Mouse (Mus musculus) T-helper 2 cell (primary cell): ENCODE data around the gene Pdxp.

Experiments
- in situ Hi-C: fragments of 300-600 bp; cut with MboI, MseI; formaldehyde crosslinking; loops from one replicate; pipeline ENCODE4 v1.15.1; 2025; ENCODE audit warnings: high pct_unique_total_duplicates

Pdxp gene

DNA sequence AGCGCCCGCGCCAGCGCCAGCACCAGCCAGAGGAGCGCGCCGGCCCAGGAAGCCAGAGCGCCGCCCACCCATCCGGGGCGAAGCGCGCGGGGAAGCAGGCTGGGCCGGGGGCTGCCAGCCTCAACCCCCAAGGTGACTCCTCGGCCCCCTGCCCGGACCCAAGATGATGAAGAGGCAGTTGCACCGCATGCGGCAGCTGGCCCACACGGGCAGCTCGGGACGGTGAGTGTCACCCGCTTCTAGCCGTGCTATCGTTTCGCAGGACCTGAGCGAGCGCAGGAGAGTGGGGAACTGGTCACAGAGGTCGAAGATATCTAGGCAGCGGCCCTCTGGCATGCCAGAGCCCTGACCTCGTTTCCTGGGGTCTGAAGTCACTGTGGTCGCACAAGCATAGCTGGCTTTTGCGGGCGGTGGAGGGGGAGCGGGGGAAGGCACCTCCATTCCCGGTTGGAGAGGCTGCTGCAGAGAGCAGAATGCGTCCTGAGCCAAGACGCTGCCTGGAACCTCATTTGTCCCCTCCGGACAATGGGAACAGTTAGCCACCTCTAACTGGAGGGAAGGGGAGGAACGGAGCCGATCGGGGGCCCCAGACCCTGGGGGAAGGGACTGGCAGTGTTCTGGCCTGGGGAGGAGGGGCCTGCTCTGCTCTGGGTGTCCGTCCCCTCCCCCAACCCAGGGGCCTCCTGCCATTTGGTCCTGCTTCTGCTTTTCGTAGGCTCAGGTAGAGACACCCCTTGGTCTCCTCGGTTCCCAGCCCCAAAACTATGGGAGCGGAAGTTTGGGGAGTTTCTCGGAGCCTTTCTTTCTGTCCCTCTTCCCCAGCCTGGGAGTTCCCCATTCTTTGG is 13.8 kb upstream of the Pdxp start, which contains the start of gene Sh3bp1:
TSS of gene Sh3bp1 (plus strand) at position 29 of the 845 bp plus-strand sequence.
- in situ Hi-C loops = no loop called here

DNA sequence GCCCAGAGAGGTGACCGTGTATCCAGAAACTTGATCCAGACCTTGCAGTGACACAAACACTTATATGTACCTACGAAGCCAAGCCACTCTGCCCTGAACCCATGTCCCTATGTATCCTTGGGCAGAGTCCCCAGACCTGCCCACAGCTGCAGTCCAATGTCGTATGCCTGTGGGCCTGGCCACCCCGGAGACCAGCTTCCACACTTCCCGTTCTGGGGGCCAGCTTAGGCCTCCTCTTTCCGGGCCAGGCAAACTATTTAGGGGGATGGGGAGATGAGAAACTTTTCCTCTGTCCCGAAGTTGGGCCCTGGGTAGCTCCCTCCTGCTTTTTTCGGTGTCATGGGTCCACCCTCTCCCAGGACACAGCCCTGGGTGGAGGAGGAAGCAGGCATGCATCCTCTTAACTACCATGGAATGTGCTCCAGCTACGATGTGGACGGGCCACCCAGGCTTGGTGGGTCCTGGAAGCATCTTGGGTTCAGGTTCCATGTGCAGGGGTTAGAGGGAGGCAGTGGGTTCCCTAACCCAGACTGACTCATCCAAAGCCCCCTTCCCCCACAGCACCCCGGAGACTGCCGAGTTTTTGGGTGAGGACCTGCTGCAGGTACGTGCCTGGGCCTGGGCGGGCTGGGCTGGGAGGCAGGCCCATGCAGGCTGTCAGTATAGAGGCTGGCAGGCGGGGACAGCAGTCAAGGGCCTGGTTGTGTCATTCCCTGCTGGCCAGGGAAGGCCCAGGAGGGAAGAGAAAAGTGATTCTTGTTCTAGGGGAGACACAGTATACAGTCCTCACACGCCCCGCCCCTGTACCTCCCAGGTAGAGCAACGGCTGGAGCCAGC is 12.9 kb upstream of the Pdxp start:
- in situ Hi-C loops = no loop called here

DNA sequence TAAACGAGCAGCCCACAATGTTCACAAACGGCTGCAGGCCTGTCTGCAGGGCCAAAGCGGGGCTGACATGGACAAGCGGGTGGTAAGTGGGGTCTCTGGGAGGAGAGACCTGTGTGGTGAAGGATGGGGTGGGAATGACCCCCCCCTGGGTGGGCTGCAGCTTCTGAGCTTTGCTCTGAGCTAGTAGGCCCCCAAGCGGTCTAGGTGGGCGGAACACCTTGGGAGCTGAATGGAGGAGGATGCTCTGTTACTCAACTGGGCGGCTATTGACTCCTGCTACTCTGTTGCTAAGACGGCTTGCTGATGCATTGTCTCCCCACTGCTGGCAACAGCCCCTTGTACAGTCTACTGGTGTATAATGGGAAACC is 12.3 kb upstream of the Pdxp start:
- in situ Hi-C loops = no loop called here

DNA sequence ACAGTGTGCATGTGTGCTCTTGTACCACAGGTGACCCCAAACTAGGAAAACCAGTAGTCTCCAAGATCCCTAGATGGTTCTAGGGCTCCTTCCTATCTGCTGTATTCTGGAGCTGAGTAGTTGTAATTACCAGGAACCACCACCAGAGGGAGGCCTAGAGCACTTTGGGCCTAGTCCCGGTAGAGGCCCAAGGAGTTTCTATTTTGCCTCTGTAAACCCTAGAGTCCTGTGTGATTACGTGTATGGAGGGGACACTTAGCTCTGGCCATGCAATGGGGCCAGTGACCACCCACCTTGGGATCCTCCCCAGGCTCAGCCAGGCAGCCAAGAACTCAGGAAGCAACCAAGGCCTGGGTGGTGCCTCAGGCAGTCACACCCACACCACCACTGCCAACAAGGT is 10.5 kb upstream of the Pdxp start:
- in situ Hi-C loops = no loop called here

DNA sequence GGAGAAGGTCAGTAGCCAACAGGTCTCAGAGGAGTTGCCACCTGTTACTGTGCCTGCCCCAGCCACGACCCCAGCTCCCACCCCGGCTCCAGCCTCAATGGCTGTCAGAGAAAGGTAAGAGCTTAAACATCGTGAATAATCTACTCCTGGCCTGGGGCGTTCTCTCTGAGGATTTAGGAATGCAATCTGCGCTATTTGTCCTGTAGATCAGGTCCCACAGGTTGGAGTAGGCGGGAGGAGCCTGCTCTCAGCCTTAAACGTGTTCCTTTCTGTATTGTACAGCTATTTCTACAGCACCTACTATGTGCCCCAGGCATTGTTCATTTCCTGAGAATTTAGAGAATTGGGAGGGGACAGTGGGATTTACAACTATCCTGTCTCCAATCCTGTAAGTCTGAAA is 5.3 kb upstream of the Pdxp start:
- in situ Hi-C loops = no loop called here

DNA sequence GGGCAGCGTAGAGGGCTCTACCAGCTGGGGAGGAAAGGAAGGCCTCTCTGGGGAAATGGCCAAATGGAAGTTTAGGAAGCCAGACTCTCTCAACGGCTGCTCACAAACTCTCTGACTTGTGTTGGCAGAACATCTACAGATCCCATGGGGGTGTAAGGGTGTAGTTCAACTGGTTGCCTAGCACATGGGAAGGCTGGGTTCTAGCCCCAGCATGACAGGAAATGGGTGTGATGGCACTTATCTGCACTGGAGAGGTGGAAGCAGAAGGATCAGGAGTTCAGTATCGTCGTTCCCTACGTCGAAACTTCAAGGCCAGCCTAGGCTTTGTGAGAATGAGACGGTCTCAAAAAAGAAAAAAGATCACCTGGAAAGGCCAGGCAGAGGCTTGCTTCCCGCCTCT is 4.7 kb upstream of the Pdxp start:
- in situ Hi-C loops = no loop called here

DNA sequence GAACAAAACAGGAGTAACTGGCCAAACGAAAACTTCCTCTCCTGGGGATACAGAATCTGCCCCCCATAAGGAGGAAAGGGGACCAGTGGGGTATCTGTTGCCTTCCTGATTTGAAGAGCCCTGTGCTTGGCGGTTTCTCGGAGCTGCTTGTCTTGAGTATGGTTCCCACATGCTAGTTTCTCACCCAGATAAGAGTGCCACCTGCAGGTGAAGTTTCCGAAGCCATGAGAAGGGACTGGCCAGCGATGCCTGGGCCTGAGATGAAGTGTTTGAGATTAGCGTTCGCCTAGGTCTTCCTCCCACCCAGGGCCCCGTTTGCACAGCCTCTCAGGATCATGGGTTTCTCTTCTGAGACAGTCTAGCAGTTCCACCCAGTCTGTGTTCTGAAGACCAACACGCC is 1.7 kb upstream of the Pdxp start:
- in situ Hi-C loops = no loop called here

DNA sequence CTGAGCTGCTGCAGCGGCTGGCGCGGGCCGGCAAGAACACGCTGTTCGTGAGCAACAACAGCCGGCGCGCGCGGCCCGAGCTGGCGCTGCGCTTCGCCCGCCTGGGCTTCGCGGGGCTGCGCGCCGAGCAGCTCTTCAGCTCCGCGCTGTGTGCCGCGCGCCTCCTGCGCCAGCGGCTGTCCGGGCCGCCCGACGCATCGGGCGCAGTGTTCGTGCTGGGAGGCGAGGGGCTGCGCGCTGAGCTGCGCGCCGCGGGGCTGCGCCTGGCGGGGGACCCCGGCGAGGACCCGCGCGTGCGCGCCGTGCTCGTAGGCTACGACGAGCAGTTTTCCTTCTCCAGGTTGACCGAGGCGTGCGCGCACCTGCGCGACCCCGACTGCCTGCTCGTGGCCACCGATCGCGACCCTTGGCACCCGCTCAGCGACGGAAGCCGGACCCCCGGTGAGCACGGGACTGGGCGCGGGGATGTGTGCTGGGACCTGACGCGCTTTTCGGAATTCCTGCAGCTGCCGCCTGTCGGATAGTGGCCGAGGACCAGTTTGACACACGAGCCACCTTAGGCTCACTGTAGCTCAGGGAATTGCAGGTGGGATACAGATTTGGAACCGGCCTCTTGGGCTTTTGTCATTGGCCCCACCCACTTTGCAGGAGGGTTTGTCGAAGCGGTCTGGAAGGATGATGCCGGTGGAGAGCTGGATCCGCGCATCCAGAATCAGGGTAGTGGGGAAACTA is 538 bp downstream of the Pdxp start:
- in situ Hi-C loops = no loop called here

DNA sequence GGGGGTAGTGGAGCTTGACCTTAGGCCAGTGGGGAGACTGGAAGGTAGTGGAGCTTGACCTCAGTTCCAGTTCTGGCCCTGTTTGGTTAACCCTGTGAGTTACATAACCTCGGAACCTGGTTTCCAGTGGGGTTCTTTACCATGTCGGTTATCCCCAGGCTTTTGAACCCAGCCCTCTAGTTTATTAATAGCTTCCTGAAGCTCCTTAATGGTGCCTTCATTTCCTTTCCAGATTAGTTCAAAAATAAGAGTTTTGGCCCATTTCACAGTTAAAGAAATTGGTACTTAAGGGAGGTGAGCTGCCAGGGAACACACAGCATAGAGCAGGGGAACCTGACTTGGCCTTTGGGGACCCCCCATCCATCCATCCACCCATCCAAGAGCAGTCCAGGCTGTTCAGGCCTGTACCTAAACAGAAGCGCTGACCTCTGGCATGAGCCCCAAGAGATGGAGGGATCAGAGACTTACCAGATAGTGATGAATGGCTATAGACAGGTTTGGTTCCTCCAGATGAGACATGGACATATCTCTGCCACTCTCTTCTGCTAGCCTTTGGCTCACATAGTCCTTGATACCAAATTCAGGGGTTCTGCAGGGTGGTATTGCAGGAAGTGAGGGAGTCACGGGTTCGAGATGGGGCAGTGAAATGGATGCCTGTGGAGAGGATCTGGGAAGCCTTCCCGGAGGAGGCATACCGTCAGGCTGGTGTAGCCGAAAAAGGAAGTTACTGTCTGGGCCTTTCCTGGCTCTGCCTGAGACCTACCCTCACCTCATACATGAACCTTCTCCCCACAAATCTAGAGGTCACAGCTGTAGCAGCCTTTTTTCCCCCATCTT is 1.3 kb downstream of the Pdxp start:
- in situ Hi-C loops = loop anchor here (5.0 kb wide), 1 partner anchor 47 kb away; no protein-coding TSS in a partner anchor

DNA sequence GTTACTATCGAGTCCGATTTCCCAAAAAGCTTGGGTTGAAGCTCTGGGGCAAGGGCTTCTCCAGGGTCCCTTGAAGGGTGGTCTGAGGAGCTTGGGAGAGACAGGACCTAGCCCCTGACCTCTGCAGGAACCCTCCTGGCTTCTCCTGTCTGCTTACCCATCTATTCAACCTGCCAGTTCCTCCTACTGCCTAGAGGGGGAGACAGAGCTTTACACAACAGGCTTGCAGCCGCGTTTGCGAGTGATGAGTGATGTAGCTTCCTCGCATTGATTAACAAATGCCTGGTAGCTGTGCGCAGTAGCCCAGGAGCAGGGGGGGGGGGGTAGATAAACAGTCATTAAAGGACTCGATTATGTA is 1.9 kb downstream of the Pdxp start:
- in situ Hi-C loops = loop anchor here (5.0 kb wide), 1 partner anchor 47 kb away; no protein-coding TSS in a partner anchor

DNA sequence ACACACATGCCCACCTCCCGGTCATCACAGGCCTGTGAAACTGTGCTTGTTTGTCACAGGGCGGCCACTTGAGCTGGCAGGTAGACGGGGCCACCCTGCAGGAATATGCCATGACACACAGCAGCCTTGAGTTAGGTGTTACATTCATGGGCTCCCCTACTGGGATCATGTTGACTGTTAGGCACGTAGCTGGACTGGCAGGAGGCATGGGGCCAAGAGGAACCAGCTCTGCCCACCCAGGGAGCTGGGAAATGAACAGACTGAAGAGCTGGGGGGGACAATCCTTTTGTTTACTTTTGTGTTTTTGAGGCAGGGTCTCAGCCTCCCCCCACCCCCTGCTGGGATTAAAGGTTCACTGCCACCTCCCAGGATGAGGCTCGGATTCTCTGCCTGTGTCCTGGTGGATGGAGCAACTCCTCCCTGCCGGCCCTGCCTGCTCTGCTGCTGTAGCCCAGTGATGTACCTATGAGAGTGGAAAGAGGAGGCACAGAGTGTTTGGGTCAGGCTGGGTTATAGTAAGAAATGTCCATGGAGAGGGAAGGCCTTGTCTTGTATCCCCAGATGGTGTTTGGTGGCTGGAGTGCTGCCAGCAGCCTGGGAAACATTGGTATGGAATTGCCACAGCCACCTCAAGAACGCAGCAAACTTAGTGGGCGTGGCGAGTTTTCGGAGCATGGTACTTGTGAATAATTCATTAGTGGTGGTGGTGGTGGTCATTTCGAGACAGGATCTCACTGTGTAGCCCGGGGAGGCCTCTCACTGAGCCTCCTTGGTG is 2.5 kb downstream of the Pdxp start:
- in situ Hi-C loops = loop anchor here (5.0 kb wide), 1 partner anchor 46 kb away; no protein-coding TSS in a partner anchor

DNA sequence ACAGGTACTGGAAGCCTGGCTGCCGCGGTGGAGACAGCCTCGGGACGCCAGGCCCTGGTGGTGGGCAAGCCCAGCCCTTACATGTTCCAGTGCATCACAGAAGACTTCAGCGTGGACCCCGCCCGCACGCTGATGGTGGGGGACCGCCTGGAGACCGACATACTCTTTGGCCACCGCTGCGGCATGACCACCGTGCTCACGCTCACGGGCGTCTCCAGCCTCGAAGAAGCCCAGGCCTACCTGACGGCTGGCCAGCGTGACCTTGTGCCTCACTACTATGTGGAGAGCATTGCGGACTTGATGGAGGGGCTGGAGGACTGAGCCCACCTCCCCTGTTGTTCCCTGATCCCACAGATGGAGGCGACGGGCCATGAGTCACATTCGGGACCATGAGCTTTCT is 4.4 kb downstream of the Pdxp start:
- in situ Hi-C loops = loop anchor here (5.0 kb wide), 1 partner anchor 44 kb away; no protein-coding TSS in a partner anchor

DNA sequence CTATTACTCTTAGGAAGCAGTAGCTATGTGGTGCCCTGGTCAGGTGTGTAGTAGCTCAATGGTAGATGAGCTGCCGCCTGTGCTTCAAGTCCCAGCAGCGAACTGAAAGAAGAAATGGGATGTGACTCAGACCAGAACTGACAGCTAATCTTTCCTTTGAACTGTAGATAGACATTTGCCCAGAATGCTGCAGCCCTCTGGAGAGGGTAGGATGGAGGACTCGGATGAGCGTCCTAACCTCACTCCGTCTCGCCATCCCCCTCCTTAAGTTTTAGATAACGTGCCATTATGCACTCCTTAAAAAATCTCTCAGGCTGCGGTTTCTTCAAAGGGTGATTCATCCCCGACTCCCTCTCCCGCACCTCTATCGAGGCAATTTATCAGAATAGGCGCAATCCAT is 6.2 kb downstream of the Pdxp start:
- in situ Hi-C loops = loop anchor here (5.0 kb wide), 1 partner anchor 42 kb away; no protein-coding TSS in a partner anchor

DNA sequence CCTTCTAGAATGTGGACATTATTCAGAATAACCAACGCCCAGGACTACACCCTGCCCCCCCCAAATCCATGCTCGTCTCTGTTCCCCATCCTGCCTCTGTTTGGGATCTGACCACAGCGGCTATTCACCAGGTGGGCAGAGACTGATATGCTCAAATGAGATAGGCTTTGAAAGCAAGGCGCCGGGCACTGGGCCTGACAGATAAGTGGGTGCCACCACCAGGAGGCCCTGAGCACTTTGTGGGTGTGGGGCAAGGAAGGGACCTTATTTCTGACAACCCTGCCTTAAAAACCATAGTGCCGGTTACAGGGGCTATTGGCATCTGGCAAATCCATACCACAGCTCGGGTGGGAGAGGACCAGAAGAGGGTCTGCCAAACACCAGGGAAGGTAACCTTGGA is 9.0 kb downstream of the Pdxp start:
- in situ Hi-C loops = no loop called here

DNA sequence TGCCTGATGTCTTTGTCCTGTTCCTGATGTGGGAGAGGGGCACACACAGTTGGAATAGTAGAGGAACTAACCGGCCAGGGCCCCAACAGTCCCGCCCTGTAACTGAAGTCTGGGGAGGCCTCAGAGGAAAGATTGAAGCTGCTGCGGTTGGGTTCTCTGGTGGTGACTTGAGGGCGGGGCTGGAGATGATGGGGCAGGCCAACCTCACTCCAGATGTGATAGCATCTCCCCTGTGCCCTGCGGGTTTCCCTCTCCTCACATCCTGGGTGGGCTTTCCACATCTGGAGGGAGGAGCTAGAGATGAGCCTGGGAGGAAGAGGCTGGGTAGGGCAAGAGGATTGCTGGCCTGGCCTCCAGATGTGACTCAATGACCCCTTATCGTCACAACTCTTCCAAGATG is 9.9 kb downstream of the Pdxp start:
- in situ Hi-C loops = no loop called here

DNA sequence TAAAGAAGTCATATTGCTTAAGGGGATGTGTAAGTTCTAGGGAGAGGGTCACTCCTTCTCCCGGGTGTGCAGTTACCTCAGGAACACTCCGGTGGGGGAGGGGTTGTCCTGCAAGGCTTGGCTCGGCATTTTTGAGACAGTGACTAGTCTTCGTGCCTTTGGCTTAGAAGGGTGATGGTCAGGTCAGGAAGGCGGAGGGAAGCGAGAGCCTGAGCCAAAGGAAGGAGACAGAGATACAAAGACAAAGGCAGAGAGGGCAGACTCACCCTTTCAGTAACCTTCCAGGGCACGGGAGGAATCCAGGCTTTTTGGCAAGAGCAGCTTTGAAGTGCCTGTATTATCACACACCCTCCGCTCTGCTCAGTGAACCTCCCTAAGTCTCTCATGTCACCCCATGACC is 11.4 kb downstream of the Pdxp start:
- in situ Hi-C loops = no loop called here

DNA sequence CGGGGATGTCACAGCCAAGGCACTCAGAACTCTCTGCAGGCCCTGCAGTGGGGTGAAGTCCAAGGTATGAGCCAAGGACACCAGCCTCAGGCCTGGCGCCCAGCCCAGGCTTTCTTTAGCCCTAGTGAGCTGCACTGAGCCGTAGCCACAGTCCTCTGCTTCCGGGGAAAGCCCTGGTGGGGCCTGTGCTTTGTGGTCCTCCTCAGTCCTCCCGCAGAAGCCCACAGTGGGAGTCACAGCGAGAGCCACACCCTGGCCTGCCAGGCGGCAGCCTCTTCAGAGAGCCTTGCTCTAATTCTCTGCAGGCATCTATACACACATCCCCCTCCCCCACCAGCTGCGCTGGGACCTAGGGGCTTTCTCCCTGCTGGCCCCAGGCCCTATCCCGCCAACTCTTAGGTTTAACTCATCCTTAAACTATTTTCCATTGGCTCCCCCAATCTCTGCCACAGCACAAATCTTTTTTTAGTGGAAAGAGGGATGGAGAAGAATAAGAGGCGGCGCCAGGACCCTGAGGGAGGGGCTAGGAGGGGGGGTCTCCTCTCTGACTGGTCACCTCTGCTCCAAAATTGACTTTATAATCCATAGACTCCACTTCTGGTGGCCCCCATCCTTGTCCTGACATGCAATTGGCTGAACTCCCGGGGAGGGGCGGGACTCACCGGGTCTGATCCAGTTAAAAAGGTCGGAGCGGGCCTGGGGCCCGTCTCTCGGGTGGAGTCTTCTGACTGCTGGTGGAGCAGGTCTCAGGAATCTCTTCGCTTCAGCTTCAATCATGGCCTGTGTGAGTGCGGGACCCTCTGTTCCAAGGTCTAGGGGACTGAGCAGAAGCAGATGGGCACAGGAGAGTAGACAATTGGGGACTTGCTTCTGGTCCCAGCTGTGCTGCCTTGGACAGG is 12.6 kb downstream of the Pdxp start, which contains the start of gene Lgals1:
TSS of gene Lgals1 (plus strand) at position 705 of the 899 bp plus-strand sequence.
- in situ Hi-C loops = no loop called here

DNA sequence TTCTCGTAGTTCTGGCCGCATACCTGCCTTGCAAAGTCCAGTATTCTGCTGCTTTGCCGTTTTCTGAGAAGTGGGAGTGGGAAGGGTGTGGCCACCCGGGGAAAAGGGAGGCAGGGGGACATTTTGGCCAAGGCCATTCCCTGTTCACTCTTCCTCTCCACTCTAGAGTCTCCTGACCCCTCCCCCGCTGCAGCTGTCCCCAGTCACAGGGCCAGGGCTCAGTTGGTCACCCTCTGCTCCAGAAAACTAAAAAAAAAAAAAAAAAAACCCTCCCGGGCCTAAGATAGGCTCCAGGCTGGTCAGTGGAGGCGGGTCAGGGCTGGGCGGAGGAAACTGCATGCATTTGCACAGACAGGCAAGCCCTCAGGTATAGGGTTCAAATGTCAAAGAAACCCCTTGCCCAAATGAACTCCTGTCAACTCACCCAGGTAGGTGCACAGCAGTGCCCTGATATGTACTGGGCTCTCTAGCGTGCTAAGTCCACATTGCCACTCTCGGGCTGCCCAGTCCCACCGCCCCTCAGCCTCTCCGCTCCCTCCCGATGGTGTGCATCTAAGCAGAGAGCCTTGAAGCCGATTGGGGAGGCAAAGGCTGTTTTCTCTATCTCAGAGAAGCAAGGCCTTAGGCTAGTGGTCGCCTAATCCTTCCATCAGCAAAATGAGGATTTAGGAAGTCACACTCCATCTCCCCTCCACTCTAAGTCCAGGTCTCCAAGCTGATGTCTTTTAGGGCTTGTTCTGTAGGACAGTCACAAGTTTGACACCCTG is 13.5 kb downstream of the Pdxp start:
- in situ Hi-C loops = no loop called here
